In genomic region chr19:60915236-60915635, GRCm38 (mm10) we compare ENCODE assay signal across 20 mouse cellular contexts. TPM values are rescaled to one million over a fixed set of nuclear protein-coding genes. Genes with fewer than 3 reads are reported as not detected.
DNase-seq lines count a peak whose midpoint lies in the region; ATAC-seq lines count a peak whose summit lies in the region.
"Had no signal": no experiment of that assay in that cellular context is flagged by ENCODE, and none has a peak within 500 bp of the region (broad histone marks: within the 10 kb centered on the region; RNA-seq: fewer than 3 reads in every experiment).

No protein-coding gene starts in this region.

- H3K27me3 ChIP-seq in heart, embryonic 11.5 days (ENCODE audit: control insufficient read depth, insufficient read depth, low read length), result no peaks in the 10 kb centered on the region
- H3K27me3 ChIP-seq in midbrain, embryonic 14.5 days (ENCODE audit: control insufficient read depth, insufficient read depth, low read length), result no peaks in the 10 kb centered on the region
- H3K27me3 ChIP-seq: CH12.LX; forebrain, embryonic 13.5 days; hindbrain, embryonic 15.5 days; liver, embryonic 13.5 days; megakaryocyte, embryonic 14.5 days had no signal

- no peak overlapping the region for H3K4me2 ChIP-seq in heart, embryonic 11.5 days
- no peak overlapping the region for H3K4me2 ChIP-seq in midbrain, embryonic 14.5 days (ENCODE audit: low read length)
- H3K4me2 ChIP-seq: forebrain, embryonic 13.5 days; hindbrain, embryonic 15.5 days; liver, embryonic 13.5 days had no signal

- intact Hi-C loops in heart, postnatal 36 days (cut with DNase I), result loop anchor here (2.0 kb wide), 1 partner anchor 22 kb away; no protein-coding TSS in a partner anchor

- 0 out of 2 replicates have a peak overlapping the region, but pooled peaks have one; percentile 43 for H3K27ac ChIP-seq in heart, embryonic 11.5 days (ENCODE audit: low read depth, low read length)
- H3K27ac ChIP-seq in midbrain, embryonic 14.5 days (replicated peaks; ENCODE audit: low read depth, low read length), result no peak overlapping the region
- H3K27ac ChIP-seq: embryonic facial prominence, embryonic 10.5 days; forebrain, embryonic 13.5 days; hindbrain, embryonic 15.5 days; liver, embryonic 13.5 days had no signal

- no peaks in the 10 kb centered on the region for H3K36me3 ChIP-seq in heart, embryonic 11.5 days (ENCODE audit: control insufficient read depth, insufficient read depth, low read length)
- H3K36me3 ChIP-seq in midbrain, embryonic 14.5 days (ENCODE audit: control insufficient read depth, insufficient read depth, low read length), result no peaks in the 10 kb centered on the region
- H3K36me3 ChIP-seq: embryonic facial prominence, embryonic 10.5 days; hindbrain, embryonic 15.5 days; liver, embryonic 13.5 days had no signal

- peaks cover 18% of the 10 kb centered on the region for H3K4me1 ChIP-seq in heart, embryonic 11.5 days (ENCODE audit: control insufficient read depth, insufficient read depth, low read length)
- no peaks in the 10 kb centered on the region for H3K4me1 ChIP-seq in midbrain, embryonic 14.5 days (ENCODE audit: control insufficient read depth, insufficient read depth, low read length)
- H3K4me1 ChIP-seq: forebrain, embryonic 13.5 days; hindbrain, embryonic 15.5 days had no signal

- ATAC-seq in heart, embryonic 11.5 days (replicated peaks; ENCODE audit: insufficient number of reproducible peaks, low FRiP score, low TSS enrichment), result no peak
- no peak for ATAC-seq in midbrain, embryonic 14.5 days (ENCODE audit: low FRiP score, low TSS enrichment)
- ATAC-seq: forebrain, embryonic 13.5 days; lung, postnatal 0 days had no signal

- 27% methylated on average over 4 of the region's 4 CpGs for WGBS in heart, embryonic 11.5 days (ENCODE audit: insufficient replicate concordance)
- WGBS in midbrain, embryonic 14.5 days, result 88% methylated on average over 4 of the region's 4 CpGs

- no peak overlapping the region for H3K4me3 ChIP-seq in heart, embryonic 11.5 days (ENCODE audit: low read depth, low read length)
- H3K4me3 ChIP-seq in midbrain, embryonic 14.5 days (replicated peaks; ENCODE audit: low read depth, low read length), result no peak overlapping the region
- H3K4me3 ChIP-seq: embryonic facial prominence, embryonic 10.5 days; forebrain, embryonic 13.5 days; hindbrain, embryonic 15.5 days; liver, embryonic 13.5 days; megakaryocyte, embryonic 14.5 days had no signal

- DNase-seq in heart, adult 11 months, result peak; percentile 91
- DNase-seq in heart, postnatal 4 days, result no peak
- peak; percentile 34 for DNase-seq in ovary, adult 18-20 months (ENCODE audit: low spot score)
- no peak for DNase-seq in ovary, postnatal 10 days (ENCODE audit: low spot score)
- peak; percentile 11 to 40 for DNase-seq in heart, postnatal 36 days
- DNase-seq in spleen, adult 12 weeks (ENCODE audit: low spot score), result no peak
- DNase-seq in midbrain, embryonic 14.5 days, result no peak
- DNase-seq: cerebellum, adult 11 months; gastrocnemius, postnatal 36 days; kidney, postnatal 10 days; left cerebral cortex, postnatal 4 days; liver, embryonic 13.5 days; right cerebral cortex, postnatal 14 days had no signal

- no peaks in the 10 kb centered on the region for H3K9me3 ChIP-seq in heart, embryonic 11.5 days (replicated peaks; ENCODE audit: control insufficient read depth, low read length)
- no peaks in the 10 kb centered on the region for H3K9me3 ChIP-seq in midbrain, embryonic 14.5 days (ENCODE audit: control insufficient read depth, low read length)
- H3K9me3 ChIP-seq: embryonic facial prominence, embryonic 10.5 days; forebrain, embryonic 13.5 days; hindbrain, embryonic 15.5 days; liver, embryonic 13.5 days; megakaryocyte, embryonic 14.5 days had no signal

- H3K9ac ChIP-seq in heart, embryonic 11.5 days (ENCODE audit: low read depth, low read length), result no peak overlapping the region
- H3K9ac ChIP-seq in midbrain, embryonic 14.5 days (replicated peaks; ENCODE audit: low read length), result no peak overlapping the region
- H3K9ac ChIP-seq: forebrain, embryonic 13.5 days; hindbrain, embryonic 15.5 days; liver, embryonic 13.5 days had no signal

RNA-seq across cellular contexts. Expression of gene Grk5, which starts 25.7 kb away (rescaled TPM):
- 10 to 100 TPM; 24.8 to 25.8 TPM for total RNA-seq in heart, postnatal 4 days (2021)
- 4.7 and 4.9 TPM in 2 replicates for polyA plus RNA-seq in heart, embryonic 11.5 days (2014; fragmentation: Nextera tagmentation; extraction: Ambion mirVana)
- 10 to 100 TPM; 20.9 to 29.6 TPM for total RNA-seq in heart, postnatal 36 days (2021)
- 3.6 and 3.7 TPM in 2 replicates for polyA plus RNA-seq in midbrain, embryonic 14.5 days (2014; fragmentation: Nextera tagmentation; extraction: Ambion mirVana)

RNA-seq across cellular contexts. Expression of gene Prdx3, which starts 40.9 kb away (rescaled TPM):
- total RNA-seq in heart, postnatal 4 days (2021), result 100 to 1,000 TPM; 201 to 204 TPM
- 205 and 208 TPM in 2 replicates for polyA plus RNA-seq in heart, embryonic 11.5 days (2014; fragmentation: Nextera tagmentation; extraction: Ambion mirVana)
- total RNA-seq in heart, postnatal 36 days (2021), result 100 to 1,000 TPM; 377 to 409 TPM
- polyA plus RNA-seq in midbrain, embryonic 14.5 days (2014; fragmentation: Nextera tagmentation; extraction: Ambion mirVana), result 105 and 107 TPM in 2 replicates

RNA-seq across cellular contexts. Expression of gene Sfxn4, which starts 54.0 kb away (rescaled TPM):
- total RNA-seq in heart, postnatal 4 days (2021), result 1 to 10 TPM; 4.2 to 5.5 TPM
- 6.9 and 7.3 TPM in 2 replicates for polyA plus RNA-seq in heart, embryonic 11.5 days (2014; fragmentation: Nextera tagmentation; extraction: Ambion mirVana)
- 1 to 10 TPM; 7.2 TPM for total RNA-seq in heart, postnatal 36 days (2021)
- polyA plus RNA-seq in midbrain, embryonic 14.5 days (2014; fragmentation: Nextera tagmentation; extraction: Ambion mirVana), result 10.8 and 12.9 TPM in 2 replicates

Comparison
In these comparisons a context has a peak if more than half of its experiments do, and no peak if none do; other contexts are left out.
1. DNase-seq: peak in heart, adult 11 months (single experiment), ovary, adult 18-20 months (single experiment) and heart, postnatal 36 days (2 of 2); none in heart, postnatal 4 days (single experiment), ovary, postnatal 10 days (single experiment), spleen, adult 12 weeks (single experiment) and midbrain, embryonic 14.5 days (single experiment).